Mouse (Mus musculus): ENCODE measurements around the gene Gm11027.

GRCm38 (mm10) chr12:116275631-116276030 lies 445 bp downstream of the Gm11027 start:
- TF ChIP-seq POLR2A (IDR thresholded peaks at IDR 0.05; ENCODE audit: low read depth, low read length) (no peak), CTCF (IDR thresholded peaks at IDR 0.05; ENCODE audit: extremely low read depth, insufficient read length, insufficient replicate concordance, low read depth, low read length) (no peak)

All from small intestine, adult 2 months (tissue).